Mouse (Mus musculus) intestine, embryonic 15.5 days (tissue): Measurements from ENCODE around the gene Rab11a. TPM values are rescaled to one million over a fixed set of nuclear protein-coding genes. Genes with fewer than 3 reads are reported as not detected.
A peak's percentile ranks its signal among the peaks of the same experiment; 100 is the strongest.

Experiments
- ATAC-seq: fragments of 200-750 bp; cut with Nextera tagmentation; 2 replicates; pipeline ENCODE4 v1.8.0; 2017; ENCODE audit warnings: moderate TSS enrichment, moderate library complexity
- H3K27ac ChIP-seq: fragments of 300-500 bp; sonication (generic); 2 replicates; pipeline ENCODE4 v1.5.1; 2015; ENCODE audit warnings: mild to moderate bottlenecking, inconsistent platforms
- H3K27me3 ChIP-seq: fragments of 300-500 bp; sonication (generic); replicated peaks from 2 replicates; pipeline ENCODE4 v1.6.1; 2015; ENCODE audit warnings: inconsistent platforms
- H3K36me3 ChIP-seq: fragments of 300-500 bp; sonication (generic); 2 replicates; pipeline ENCODE4 v1.6.1; 2015; ENCODE audit warnings: inconsistent platforms
- H3K4me1 ChIP-seq: fragments of 300-500 bp; sonication (generic); replicated peaks from 2 replicates; pipeline ENCODE4 v1.6.1; 2015; ENCODE audit warnings: inconsistent platforms
- H3K4me2 ChIP-seq: fragments of 300-500 bp; sonication (generic); replicated peaks from 2 replicates; pipeline ENCODE4 v1.6.1; 2015; ENCODE audit warnings: mild to moderate bottlenecking, inconsistent platforms
- H3K4me3 ChIP-seq: fragments of 300-500 bp; sonication (generic); replicated peaks from 2 replicates; pipeline ENCODE4 v1.5.1; 2015; ENCODE audit warnings: inconsistent platforms
- H3K9ac ChIP-seq: fragments of 300-500 bp; sonication (generic); 2 replicates; pipeline ENCODE4 v1.6.1; 2015; ENCODE audit warnings: inconsistent platforms
- H3K9me3 ChIP-seq: fragments of 300-500 bp; sonication (generic); 2 replicates; pipeline ENCODE4 v1.6.1; 2016; ENCODE audit warnings: inconsistent platforms
- whole genome bisulfite sequencing: fragments of 180-500 bp; shearing (Covaris S2); methylation state at CpG from one replicate; pipeline ENCODE4 v1.1.7; 2015; 5-methylcytosine and 5-hydroxymethylcytosine counted together
- polyA plus RNA-seq: library from polyadenylated mRNA; unstranded; fragments of >200 nt; fragmentation: Nextera tagmentation; extraction: Ambion mirVana; gene quantifications from 2 replicates; pipeline ENCODE4 v1.2.1, GENCODE M21; 2015

The Rab11a gene
- 512 and 519 TPM in 2 replicates for polyA plus RNA-seq

DNA sequence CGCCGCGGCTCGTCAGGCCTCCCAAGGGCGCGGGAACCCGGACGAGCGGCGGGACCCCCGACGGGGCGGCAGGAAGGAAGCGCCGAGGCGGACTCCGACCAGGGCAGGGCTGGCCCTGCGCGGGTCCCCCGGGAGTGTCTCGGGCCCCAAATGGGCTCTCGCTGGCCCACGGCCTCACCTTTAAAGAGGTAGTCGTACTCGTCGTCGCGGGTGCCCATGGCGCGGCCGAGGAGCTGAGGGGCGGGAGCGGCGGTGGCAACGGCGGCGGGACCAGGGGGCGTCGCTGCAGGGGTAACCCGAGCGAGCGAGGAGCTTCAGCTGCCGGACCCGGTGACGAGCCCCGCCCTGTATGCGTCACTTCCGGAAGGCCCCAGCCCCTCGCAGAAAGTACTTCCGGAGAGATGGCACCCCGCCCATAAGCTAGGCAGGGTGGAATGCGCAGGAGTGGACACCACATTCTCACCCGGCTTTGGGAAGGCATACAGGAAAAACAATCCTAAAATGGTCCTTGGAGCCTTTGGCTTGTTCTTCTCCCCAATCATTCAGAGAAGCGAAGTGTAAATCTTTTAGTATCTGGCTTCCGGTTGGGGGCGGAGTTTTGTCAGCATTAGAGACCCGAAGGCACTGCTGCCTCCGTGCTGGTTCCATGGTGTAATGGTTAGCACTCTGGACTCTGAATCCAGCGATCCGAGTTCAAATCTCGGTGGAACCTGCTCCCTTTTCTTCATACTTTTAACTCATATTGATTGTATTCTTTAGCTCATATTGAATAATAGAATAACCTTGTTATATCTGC, at the start of gene Rab11a:
TSS of gene Rab11a (minus strand) at position 353 of the 796 bp plus-strand sequence.
- no peaks in the 10 kb centered on the region for H3K9me3 ChIP-seq
- WGBS = under 1% methylated on average over 61 of the region's 61 CpGs
- peak within 1 kb of the TSS; percentile 94 for H3K27ac ChIP-seq
- H3K9ac ChIP-seq = peak within 1 kb of the TSS; percentile 80
- peak; percentile 98 for ATAC-seq
- no peaks in the 10 kb centered on the region for H3K27me3 ChIP-seq
- H3K36me3 ChIP-seq = no peaks in the 10 kb centered on the region
- H3K4me2 ChIP-seq = peak within 1 kb of the TSS; percentile 74
- H3K4me1 ChIP-seq = 0 out of 2 replicates have a peak, but pooled peaks cover 2% of the 10 kb centered on the region
- H3K4me3 ChIP-seq = peak within 1 kb of the TSS; percentile 99

DNA sequence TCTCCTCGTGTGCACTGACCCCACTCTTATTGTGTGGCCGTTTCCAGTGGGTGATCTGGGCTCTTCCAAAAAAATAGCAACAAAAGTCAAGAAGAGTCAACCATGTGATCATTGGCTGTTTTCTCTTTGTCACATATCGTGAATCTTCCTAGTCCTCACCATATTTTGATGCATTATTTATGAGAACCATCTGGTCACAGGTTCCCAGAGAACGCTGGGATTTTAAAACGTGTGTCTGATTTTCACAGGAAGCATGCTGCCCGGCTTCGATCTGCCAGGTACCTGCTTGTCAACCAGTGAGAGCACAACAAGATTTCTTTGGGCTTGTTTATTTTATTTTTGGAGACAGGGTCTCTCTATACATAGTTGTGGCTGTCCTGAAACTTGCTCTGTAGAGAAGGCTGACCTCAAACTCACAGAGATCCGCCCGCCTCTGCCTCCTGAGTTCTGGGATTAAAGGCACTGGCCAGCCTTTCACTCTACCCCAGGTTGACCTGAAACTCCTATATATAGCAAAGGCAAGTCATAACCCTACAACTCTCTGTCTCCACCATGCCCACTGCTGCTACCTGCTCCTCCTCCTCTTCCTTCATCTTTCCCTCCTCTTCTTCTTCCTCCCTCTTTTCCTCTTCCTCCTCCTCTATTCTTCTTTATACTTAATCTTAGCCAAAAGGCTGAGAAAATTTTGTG, 48.8 kb upstream of the Rab11a start:
- 90% methylated on average over 9 of the region's 9 CpGs for WGBS
- ATAC-seq = no peak
- Histone ChIP-seq H3K36me3 (no peaks in the 10 kb centered on the region), H3K27me3 (no peaks in the 10 kb centered on the region), H3K4me2 (no peak overlapping the region), H3K4me3 (no peak overlapping the region), H3K9ac (no peak overlapping the region), H3K4me1 (no peaks in the 10 kb centered on the region), H3K27ac (no peak overlapping the region), H3K9me3 (no peaks in the 10 kb centered on the region)

DNA sequence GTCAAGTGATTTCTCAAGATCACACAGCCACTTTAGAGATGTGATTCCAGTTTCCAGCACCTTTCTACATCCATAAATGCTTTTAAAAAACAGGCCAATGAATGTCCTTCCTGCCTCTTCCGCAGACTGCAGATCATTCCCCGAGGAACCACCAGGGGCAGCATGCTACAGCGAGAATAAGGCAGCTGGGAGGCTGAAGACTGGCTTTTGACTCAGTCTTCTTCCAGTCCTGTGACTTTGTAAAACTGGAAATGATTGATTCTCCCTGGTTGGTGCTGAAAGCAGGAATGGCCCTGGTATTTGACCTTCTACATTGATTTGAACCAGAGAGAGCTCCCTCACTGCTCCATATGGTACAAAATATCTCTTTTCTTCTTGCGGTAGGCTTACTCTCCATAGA, 47.3 kb upstream of the Rab11a start:
- WGBS = 35% methylated on average over 4 of the region's 4 CpGs
- H3K4me1 ChIP-seq = no peaks in the 10 kb centered on the region
- H3K4me2 ChIP-seq = no peak overlapping the region
- H3K4me3 ChIP-seq = no peak overlapping the region
- no peak for ATAC-seq
- no peaks in the 10 kb centered on the region for H3K9me3 ChIP-seq
- no peaks in the 10 kb centered on the region for H3K36me3 ChIP-seq
- H3K27ac ChIP-seq = no peak overlapping the region
- H3K9ac ChIP-seq = no peak overlapping the region
- H3K27me3 ChIP-seq = no peaks in the 10 kb centered on the region

DNA sequence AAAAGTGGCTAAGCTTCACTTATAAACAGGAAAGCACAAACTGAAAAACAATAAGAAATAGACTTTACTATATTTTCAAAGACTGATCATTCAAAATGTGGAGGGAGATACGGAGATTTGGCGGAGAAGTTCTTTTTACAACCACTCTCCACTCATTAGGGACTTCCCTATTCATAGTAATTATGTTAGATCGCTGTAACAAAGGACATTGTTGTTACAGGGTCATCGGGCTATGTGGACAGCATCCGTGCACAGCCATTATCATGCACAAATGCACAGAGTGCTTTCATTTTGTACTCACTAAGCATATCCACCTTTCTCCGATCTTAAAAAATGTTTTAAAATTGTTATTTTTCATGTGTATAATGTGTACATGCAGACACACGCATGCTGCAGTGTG, 46.0 kb upstream of the Rab11a start:
- no peak for ATAC-seq
- no peaks in the 10 kb centered on the region for H3K27me3 ChIP-seq
- no peak overlapping the region for H3K4me3 ChIP-seq

DNA sequence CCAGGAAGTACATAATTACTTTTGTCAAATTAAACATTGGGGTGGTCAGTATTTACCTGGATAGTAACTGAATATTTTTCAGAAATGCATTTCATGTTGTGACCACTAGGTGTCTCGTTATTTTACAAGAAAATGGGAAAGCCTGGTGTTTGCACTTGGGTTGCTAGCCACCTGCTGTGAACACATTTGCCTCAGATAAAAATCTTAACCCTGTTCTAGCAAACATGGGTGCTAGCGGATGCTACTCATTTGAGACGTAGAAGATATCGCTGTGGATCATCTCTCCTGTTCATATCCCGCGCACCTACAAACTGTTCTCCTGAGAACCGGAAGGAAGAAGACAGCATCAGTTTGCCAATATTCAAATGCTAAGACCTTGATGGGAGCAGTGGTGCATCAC, 42.1 kb upstream of the Rab11a start:
- Histone ChIP-seq H3K9ac (no peak overlapping the region), H3K4me3 (no peak overlapping the region), H3K27ac (no peak overlapping the region), H3K9me3 (no peaks in the 10 kb centered on the region), H3K36me3 (no peaks in the 10 kb centered on the region), H3K4me2 (no peak overlapping the region), H3K27me3 (no peaks in the 10 kb centered on the region), H3K4me1 (no peaks in the 10 kb centered on the region)
- no peak for ATAC-seq
- WGBS = 35% methylated on average over 7 of the region's 7 CpGs

More for the DNA sequence above, 46.0 kb upstream of the Rab11a start:
- no peaks in the 10 kb centered on the region for H3K9me3 ChIP-seq
- H3K27ac ChIP-seq = no peak overlapping the region
- no peaks in the 10 kb centered on the region for H3K4me1 ChIP-seq
- H3K36me3 ChIP-seq = no peaks in the 10 kb centered on the region
- H3K9ac ChIP-seq = no peak overlapping the region
- 83% methylated on average over 7 of the region's 7 CpGs for WGBS
- H3K4me2 ChIP-seq = no peak overlapping the region

DNA sequence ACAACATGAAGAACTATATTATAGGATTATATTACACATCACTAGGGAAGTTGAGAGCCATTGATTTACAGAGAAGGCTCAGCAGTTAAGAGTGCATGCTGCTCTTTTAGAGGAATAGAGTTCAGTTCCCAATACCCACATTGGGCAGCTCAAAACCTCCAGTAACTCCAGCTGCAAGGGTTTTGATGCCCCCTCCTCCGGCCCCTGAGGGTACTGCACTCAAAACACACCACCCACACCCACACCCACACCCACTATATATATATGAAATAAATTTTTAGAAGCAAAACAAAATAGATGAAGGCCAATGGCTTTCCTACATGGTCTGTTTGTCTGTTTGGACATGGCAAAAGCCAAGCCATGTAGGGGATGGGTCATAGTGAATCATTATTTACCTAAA, 40.6 kb upstream of the Rab11a start:
- Histone ChIP-seq H3K27me3 (no peaks in the 10 kb centered on the region), H3K36me3 (no peaks in the 10 kb centered on the region), H3K4me1 (no peaks in the 10 kb centered on the region), H3K9ac (no peak overlapping the region), H3K4me2 (no peak overlapping the region), H3K27ac (no peak overlapping the region), H3K4me3 (no peak overlapping the region), H3K9me3 (no peaks in the 10 kb centered on the region)
- 88% methylated on average over 1 of the region's 1 CpGs for WGBS
- ATAC-seq = no peak

DNA sequence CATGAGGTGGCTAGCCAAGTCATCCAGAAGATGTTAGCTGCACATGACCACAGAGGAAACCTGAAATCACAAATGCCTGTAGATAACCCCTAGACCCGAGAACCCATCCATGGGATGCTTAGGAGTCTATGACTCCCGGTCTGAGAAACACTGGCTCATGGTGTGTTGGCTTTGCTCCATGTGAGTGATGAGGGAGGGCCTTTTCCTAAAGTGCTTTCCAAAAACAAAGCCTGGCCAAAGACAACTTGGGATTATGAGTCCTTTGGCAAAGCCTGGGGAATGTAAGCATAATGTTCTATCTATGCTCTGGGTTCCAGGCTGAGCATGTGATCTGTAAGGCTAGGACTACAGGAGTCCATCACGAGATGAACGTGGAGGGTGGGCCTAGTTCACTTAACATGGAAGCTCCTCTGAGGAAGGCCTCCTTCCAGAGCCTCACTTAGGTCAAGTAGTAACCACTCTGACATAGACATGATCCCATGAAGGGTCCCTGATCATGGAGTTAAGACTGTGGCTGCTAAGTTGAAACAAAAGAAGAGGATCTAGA, 40.0 kb upstream of the Rab11a start:
- no peak overlapping the region for H3K4me3 ChIP-seq
- 82% methylated on average over 4 of the region's 4 CpGs for WGBS
- H3K9me3 ChIP-seq = no peaks in the 10 kb centered on the region
- H3K9ac ChIP-seq = no peak overlapping the region
- H3K27ac ChIP-seq = no peak overlapping the region
- H3K4me1 ChIP-seq = no peaks in the 10 kb centered on the region
- no peaks in the 10 kb centered on the region for H3K27me3 ChIP-seq
- no peaks in the 10 kb centered on the region for H3K36me3 ChIP-seq
- ATAC-seq = no peak
- no peak overlapping the region for H3K4me2 ChIP-seq

DNA sequence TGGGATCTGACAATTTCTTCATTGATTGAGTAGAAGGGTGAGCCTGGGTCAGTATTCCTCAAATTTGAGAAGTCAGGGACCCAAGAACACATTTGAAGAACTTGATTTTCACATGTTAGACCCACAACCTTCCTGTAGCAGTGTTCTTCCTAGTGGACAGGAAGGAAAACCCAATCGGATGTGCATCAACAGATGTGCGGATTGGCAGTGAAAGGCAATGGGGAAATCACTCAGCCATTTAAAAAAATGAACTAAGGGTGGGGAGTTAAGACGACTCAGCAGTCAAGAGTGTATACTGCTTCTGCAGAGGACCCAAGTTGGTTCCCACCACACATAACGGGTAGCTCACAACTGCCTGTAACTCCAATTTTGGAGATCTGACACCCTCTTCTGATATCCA, 37.9 kb upstream of the Rab11a start:
- WGBS = 68% methylated on average over 4 of the region's 4 CpGs
- Histone ChIP-seq H3K9me3 (no peaks in the 10 kb centered on the region), H3K4me1 (no peaks in the 10 kb centered on the region), H3K27ac (no peak overlapping the region), H3K4me2 (no peak overlapping the region), H3K36me3 (no peaks in the 10 kb centered on the region), H3K27me3 (no peaks in the 10 kb centered on the region), H3K9ac (no peak overlapping the region), H3K4me3 (no peak overlapping the region)
- no peak for ATAC-seq

DNA sequence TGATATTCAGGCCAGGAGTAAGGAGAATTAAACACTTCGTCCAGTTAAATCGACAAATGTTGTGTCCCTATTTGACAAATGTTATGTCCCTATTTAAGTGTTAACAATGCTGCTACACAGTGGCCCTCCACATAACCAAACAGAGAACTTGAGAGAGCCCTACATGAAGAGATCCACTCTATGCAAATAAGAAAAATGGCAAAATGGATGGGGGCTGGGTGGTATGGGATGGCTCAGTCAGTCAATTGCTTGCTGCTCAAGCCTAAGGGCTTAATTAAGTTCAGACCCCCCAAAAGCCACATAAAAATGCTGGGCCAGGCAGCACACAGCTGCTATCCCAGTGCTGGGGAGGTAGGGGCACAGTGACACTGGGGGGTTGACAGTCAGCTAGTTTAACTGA, 37.3 kb upstream of the Rab11a start:
- 68% methylated on average over 2 of the region's 2 CpGs for WGBS
- no peaks in the 10 kb centered on the region for H3K9me3 ChIP-seq
- H3K27me3 ChIP-seq = no peaks in the 10 kb centered on the region
- no peaks in the 10 kb centered on the region for H3K4me1 ChIP-seq
- H3K4me3 ChIP-seq = no peak overlapping the region
- H3K27ac ChIP-seq = peak overlapping the region; percentile 41; the same call in 1 of the 2 replicates
- no peak overlapping the region for H3K4me2 ChIP-seq
- H3K36me3 ChIP-seq = no peaks in the 10 kb centered on the region
- ATAC-seq = 0 out of 2 replicates have a peak, but pooled peaks have one; percentile 6
- no peak overlapping the region for H3K9ac ChIP-seq

DNA sequence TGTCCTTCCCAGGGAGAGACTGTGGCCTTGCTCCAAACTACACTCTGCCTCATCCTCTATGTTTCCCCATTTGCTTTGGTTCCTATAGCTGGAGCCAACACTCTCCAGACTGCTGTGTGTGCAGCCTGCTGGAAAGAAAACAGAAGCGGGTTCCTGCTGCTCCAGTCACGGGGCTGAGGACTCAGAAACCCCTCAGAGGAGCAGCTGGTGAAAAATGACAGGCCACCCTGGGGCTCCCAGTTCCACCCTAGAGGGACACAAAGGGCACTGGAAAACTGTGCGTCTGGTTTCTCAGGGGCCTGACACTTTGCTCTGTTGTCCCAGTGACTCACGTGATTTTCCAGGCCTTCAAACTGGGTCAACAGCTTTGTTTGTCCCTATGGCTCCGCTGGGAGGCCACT, 36.9 kb upstream of the Rab11a start:
- peak overlapping the region; percentile 41; the same call in 1 of the 2 replicates for H3K27ac ChIP-seq
- ATAC-seq = peak; percentile 67
- 22% methylated on average over 5 of the region's 5 CpGs for WGBS
- H3K4me3 ChIP-seq = no peak overlapping the region
- H3K36me3 ChIP-seq = no peaks in the 10 kb centered on the region
- no peaks in the 10 kb centered on the region for H3K9me3 ChIP-seq
- no peaks in the 10 kb centered on the region for H3K4me1 ChIP-seq
- no peak overlapping the region for H3K4me2 ChIP-seq
- H3K27me3 ChIP-seq = no peaks in the 10 kb centered on the region
- H3K9ac ChIP-seq = no peak overlapping the region

DNA sequence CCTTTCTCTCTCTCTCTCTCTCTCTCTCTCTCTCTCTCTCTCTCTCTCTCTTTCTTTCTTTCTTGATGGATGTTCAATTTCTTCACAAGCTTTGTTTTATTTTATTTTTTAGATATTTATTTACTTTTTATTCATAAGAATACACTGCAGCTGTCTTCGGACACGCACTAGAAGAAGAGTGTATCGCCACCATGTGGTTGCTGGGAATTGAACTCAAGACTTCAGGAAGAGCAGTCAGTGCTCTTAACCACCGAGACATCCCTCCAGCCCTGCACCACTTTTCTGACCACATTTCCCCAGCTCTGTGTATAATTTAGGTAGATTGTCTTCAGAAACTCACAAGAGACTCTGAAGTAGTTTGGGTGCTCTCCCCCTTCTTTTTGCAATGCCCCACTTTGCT, 36.4 kb upstream of the Rab11a start:
- WGBS = 65% methylated on average over 4 of the region's 4 CpGs
- no peak for ATAC-seq
- Histone ChIP-seq H3K4me1 (no peaks in the 10 kb centered on the region), H3K27ac (no peak overlapping the region), H3K4me2 (no peak overlapping the region), H3K9ac (no peak overlapping the region), H3K36me3 (no peaks in the 10 kb centered on the region), H3K4me3 (no peak overlapping the region), H3K9me3 (no peaks in the 10 kb centered on the region), H3K27me3 (no peaks in the 10 kb centered on the region)

DNA sequence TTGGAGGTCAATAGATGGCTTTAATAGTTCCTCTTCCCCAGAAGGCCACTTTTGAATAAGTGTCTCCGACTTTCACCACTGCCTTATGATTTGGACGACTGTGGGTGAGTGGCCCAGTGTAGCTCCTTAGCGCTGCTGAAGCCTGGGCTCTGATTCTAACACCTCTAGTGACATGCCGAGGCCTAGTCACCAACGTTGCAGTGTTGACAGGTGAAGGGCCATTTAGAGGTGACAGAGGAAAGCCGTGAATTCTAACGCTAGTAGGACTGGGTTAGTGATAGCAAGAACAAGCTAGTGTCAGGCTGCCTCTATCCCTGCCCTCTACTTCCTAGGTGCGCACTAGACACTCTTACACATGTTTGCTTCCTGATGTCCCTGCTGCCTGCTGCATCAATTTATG, 35.7 kb upstream of the Rab11a start:
- Histone ChIP-seq H3K4me1 (no peaks in the 10 kb centered on the region), H3K9me3 (no peaks in the 10 kb centered on the region), H3K27ac (no peak overlapping the region), H3K4me2 (no peak overlapping the region), H3K36me3 (no peaks in the 10 kb centered on the region), H3K9ac (no peak overlapping the region), H3K27me3 (no peaks in the 10 kb centered on the region), H3K4me3 (no peak overlapping the region)
- WGBS = 75% methylated on average over 8 of the region's 8 CpGs
- no peak for ATAC-seq
